Mouse (Mus musculus): ENCODE measurements around the gene Rps8. TPM values are rescaled to one million over a fixed set of nuclear protein-coding genes. Genes with fewer than 3 reads are reported as not detected.

The Rps8 gene
- total RNA-seq, 1 experiment from 2014 or later: 1,008 TPM

DNA sequence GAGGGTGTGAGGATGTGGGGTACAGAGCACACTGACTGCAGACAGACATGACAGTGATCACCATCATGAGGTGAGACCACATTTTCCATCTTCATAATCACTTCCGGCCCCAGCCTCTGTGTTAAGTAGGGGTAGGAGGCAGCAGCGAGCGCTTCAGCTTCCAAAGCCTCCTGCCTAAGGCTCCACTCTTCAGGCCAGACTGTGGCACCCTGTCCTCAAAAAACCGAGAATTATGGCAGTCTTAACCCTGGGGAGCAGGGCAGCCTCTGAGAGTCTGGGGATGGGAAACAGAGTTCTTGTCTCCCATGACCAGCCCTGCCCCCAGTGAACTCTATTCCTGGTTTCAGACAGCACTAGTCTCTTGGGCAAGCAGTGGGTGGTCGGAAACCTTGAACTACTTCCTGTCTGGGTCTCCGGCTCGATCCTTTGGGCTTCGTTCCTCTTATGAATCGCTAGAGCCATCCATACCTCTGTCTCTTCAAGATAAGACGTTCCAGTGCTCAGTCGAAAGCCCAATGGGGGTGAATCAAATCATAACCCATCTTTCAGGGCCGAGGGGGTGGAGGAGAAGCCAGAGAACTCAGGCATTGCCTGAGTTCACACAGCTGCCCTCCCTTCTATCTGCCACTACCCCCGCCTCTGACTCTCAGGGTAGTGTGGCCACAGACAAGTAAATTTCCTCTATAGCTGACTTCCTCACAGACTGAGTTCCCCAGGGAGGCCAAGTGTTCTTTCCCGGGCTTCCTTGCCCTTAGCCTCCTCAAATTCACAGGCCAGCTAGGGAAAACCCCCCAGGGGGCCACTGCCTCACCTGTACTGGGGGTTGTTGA, 31.3 kb downstream of the Rps8 start:
- no peak for DNase-seq

DNA sequence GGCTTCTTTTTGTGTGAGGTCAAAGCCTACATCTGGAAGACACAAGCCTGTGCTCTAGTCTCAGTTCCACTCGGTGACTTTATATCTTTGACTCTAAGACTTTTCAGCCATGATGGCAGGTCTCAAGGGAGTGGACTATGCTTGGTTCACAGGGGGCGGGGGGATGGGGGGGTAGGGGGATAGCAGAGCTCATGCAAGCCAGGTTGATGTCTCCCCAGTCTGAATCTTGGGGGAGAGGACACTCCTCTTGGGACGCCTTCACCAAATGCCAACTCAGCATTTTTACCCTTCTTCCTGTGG, 31.9 kb downstream of the Rps8 start:
- no peak for DNase-seq

DNA sequence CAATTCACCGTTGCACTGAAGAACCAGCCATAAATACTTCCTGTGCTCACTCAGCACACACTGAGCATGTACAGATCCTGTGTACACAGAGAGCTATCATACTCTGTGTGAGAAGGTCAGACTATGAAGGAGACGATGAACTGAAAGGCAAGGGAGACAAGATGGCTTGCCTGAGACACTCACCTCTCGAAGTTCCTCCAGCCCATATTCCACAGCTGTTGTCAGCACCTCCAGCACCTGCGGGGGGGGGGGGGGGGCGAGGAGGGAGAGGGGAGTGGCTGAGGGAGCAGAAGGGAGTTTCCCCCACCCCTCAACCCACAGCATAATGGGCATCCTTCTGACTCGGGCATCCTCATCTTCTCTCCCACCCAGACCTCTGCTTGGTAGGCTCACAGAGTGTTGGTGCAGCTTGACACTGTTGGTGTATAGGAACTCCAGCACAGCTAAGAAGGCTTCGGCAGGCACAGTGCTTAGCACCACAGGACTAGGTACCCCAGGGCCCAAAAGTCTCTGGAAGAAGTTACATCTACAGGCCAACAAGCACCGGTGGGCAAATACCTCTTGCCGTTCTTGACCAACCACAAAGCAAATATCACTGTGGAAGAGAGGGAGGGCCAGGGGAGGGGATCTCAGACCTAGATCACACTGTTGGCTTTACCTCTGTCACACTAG, 32.4 kb downstream of the Rps8 start:
- DNase-seq: no peak

DNA sequence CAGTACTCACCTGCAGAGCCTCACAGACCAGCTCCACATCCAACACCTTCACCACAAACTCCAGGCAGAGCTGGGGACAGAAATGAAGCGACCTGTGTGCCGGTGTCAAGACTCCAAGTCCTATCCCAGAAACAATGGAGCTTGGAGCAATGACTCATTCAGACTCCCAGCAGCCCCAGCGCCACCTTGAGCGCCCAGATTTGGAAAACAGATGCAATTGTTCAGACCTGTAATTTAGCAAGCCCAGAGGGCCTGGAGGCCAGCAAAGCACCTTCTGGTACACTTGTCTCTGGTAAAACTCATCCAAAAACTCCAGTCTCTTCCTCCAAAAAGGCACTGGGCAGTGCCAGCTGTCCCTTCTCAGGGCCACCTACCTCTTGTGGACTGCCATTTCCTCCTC, 33.8 kb downstream of the Rps8 start:
- no peak for DNase-seq

DNA sequence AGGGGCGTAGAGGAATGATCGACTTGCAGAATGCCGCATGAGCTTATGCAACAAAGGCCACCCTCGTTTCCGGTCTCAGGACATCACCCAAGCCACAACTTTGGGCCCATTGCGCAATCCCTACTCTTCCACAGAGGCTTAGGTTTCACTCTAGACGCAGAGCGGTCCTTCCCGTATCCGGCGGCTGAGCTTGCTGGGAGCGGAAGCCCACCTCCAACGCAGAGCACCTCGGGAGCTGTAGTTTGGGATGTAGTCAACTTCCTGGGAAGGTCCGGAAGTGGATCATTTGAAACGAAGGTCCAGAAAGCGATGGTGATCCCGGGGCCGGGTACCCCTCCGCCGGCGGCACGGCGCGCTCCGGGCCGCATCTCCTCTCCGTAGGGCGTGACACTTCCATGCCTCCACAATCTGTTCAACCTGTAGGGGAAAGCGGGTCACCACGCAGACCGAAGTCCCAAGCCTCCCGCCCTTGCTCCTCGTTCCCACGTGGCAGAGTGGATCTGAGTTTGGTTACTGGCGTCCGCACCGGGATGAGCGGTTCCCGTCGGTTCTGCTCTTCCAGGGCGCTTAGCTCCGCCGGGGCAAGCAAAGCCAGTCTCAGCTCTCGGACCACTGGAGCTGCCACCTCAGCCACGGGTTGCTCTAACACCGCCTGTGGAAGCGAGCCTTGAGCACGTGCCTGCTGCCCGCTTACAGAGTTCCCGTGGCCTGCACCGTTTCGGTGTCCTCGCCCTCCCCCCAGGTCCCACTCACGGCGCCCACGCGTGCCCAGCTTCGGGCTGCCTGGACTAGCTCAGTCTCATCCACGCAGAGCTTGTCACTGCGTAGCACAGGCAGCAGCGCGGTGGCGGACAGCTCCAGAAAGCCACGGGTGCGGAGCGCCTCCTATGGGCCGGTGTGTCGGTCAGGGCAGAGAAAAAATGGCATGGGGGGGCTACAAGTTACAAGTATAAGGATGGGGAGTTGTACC, 35.3 kb downstream of the Rps8 start:
- peak; percentile 88 for DNase-seq

DNA sequence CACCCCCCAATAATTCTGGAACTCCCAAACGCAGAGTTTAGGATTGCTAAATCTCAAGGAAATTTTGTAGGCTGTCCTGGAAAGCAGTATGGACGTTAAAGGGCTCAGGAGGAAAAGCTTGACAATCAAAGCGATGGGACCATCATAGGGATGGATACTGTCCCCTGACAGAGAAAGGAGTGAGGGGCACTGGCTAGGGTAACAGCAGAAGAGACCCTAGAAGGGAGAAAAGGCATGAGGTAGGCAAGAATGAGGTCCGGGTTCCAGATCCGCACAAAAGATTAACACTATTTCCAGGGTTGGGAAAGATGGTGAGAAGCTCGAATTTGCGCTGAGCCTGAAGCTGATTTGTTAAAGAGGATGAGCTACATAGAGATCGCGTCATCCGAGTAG, 36.0 kb downstream of the Rps8 start:
- no peak for DNase-seq

DNA sequence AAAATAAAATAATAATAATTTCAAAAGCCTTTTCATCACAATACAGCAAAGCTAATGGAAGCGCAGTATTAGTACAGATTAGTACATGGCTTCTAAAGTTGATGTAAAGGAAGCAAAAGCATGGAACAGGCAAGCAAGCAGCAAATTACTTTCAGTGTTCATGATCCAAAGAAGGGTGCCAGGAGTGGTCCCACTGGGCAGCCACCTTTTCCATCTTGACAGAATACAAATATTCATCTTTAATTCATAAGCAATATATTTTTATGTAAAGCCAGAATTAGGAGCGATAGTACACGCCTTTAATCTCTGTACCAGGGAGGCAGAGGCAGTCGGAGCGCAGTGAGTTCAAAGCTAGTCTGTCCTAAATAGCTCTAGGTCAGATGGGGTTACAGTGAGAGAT, 36.4 kb downstream of the Rps8 start:
- DNase-seq: no peak

DNA sequence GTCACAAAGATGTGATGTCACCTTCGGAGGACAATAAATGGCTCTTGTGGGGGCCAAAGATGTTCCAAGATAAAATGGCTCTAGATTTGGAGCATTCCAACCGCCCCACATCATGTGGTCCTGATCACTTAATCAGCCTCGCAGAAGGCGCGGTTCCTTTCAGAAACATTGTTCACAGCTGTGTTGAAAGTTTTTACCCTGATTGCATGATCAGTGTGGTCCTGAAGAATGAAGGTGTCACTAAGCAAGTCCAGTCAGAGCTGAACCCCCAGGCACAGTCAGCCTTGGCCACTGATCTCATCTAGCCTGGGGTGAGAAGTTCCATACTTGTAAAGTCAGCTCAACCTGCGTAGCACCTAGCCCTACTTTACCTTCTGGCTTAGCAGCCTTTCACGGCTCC, 38.1 kb downstream of the Rps8 start:
- DNase-seq: no peak

DNA sequence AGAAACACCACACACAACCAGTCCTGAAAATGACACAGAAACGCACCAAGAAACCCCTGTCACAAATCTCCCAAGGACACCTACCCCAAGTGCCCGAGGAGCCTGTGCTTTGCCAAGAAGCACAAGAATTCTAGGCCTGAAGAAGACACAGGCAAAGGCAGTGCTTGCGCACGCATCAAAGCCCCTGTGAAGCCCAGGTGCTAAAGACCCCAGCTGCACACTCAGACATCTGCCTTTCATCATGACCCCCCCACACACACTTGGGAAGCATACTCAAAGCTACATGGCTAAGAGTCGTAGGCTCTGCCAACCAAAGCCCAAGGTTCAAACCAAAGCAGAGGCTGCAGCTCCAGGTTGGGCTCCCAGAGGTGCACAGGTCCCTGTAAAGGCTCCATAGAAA, 40.5 kb downstream of the Rps8 start:
- DNase-seq: no peak

DNA sequence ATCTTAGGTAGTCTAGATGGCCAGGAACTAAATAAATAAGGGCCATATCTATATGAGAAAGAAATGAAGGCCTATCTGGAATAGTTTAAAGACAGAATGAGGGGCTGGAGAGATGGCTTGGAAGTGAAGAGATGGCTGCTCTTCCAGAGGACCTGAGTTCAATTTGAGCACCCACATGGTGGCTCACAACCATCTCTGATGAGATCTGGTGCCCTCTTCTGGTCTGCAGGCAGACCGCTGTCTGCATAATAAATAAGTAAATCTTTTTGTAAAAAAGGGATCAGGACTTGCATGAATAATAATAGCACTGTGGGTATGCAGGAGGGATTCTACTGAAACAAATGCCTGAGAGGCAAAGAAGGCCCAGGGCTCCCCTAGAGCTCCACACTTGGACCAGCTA, 42.8 kb downstream of the Rps8 start:
- no peak for DNase-seq

DNA sequence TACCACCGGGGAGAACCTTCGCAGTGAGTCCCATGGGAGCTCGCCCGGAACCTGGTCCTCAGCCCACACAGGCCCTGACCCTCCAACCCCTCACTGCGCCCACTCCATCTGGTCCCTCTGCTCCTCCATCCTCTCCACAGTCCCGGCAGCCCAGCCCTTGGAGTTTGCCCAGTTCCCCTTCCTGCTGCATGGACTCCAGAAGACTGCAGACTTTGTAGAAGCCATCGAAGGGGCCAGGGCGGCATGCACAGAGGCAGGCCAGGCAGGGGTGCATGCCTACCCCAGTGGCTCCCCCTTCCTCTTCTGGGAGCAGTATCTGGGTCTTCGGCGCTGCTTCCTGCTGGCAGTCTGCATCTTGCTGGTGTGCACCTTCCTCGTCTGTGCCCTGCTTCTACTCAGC, 45.1 kb downstream of the Rps8 start:
- no peak for DNase-seq

DNA sequence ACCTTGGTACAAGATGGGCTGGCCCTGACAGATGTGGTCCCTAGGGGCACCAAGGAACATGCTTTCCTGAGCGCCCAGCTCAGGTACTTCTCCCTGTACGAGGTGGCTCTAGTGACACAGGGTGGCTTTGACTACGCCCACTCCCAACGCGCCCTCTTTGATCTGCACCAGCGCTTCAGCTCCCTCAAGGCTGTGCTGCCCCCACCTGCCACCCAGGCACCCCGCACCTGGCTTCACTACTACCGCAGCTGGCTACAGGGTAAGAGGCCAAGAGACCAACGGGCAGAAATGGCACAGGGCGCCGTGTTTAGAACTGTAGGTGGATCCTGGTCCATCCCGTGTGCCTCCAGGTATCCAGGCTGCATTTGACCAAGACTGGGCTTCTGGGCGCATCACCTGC, 45.8 kb downstream of the Rps8 start:
- no peak for DNase-seq

DNA sequence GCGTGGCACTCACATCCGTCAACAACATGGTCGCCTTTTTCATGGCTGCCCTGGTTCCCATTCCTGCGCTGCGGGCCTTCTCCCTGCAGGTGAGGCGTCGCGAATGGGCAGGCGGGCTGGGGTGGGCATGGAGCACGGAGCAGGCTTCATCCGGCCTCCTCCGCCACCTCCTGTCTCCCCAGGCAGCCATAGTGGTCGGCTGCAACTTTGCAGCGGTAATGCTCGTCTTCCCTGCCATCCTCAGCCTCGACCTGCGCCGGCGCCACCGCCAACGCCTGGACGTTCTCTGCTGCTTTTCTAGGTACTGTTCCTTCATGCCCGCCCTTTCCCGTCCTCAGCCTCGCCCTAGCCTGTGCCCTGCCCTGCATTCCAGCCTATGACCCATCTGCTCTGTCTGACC, 46.7 kb downstream of the Rps8 start:
- DNase-seq: no peak

DNA sequence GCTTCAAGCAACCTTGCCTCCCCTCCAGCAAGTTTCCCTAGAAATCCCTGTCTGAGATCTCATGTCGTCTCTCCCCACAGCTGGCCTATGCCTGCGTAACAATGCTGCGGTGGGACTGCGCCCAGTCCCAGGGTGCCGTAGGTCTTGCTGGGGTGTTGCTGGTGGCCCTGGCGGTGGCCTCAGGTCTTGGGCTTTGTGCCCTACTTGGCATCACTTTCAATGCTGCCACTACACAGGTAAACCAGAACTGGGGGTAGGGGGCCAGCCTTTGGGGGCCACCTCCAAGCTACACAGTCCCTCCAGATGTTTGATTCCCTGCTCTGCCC, 47.6 kb downstream of the Rps8 start:
- DNase-seq: no peak

DNA sequence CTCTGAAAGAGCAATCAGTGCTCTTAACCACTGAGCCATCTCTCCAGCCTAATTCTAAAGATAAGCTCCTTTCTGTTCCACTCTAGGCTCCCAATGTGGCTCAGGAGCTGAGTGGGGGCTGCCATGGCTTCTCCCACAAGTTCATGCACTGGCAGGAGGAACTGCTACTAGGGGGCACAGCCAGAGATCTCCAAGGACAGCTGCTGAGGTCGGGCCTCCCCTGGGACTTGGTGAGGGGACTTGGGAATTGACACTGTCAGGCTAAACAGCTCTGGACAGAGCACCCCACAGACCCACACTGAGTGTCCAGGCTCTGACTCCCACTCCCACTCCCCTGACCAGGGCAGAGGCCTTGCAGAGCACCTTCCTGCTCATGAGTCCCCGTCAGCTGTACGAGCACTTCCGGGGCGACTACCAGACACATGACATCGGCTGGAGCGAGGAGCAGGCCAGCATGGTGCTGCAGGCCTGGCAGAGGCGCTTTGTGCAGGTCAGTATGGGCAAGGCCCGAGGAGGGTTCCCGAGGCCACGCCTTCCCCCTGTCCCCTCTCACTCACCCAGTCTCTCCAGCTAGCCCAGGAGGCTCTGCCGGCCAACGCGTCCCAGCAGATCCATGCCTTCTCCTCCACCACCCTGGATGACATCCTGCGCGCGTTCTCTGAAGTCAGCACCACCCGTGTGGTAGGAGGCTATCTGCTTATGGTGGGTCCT, 48.1 kb downstream of the Rps8 start:
- DNase-seq: no peak

DNA sequence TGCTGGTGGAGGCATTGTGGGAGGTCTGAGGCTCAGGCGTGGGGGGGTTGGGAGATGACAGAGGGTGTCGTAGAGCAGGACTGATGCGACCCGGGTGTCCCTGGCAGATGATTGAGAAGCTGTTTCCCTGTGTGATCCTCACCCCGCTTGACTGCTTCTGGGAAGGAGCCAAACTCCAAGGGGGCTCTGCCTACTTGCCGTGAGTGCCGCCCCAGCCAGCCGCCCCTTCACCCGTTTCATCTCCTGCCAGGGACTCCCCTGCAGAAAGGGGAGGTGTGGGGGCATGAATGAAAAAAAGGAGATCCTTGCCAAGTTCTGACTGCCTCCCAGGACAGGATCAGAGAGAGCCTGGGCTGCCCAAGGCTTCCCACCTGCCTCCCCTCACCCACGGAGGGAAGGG, 50.9 kb downstream of the Rps8 start:
- no peak for DNase-seq

DNA sequence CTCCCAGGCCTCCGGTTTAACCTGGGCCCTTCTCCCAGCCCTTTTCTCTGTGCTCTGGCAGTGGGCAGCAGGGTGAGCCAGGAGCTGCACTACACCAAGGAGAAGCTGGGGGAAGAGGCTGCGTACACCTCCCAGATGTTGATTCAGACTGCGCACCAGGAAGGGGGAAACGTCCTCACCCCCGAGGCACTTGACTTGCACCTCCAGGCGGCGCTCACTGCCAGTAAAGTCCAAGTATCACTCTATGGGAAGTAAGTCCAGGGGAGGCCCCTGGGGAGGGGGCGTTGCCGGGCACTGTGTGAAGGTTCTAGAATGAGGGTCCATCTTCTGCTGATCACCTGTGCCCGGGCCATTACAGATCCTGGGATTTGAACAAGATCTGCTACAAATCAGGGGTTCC, 51.4 kb downstream of the Rps8 start:
- DNase-seq: no peak

Small RNA genes lying within 50 kb of the gene (microRNA-seq; reads per million reads assigned to microRNA genes)
- 0 reads per million in 2 experiments for gene Gm22398

Other genes with a start within 250 kb of the Rps8 start
- 98.3 and 127 TPM in 2 replicates for gene Urod, start 161.8 kb downstream of the Rps8 start, total RNA-seq (2021)
- gene Hectd3, start 160.9 kb downstream of the Rps8 start, total RNA-seq (2021): 31.7 and 33.5 TPM in 2 replicates
- 33.3 and 34.4 TPM in 2 replicates for gene Eif2b3, start 136.8 kb downstream of the Rps8 start, total RNA-seq (2021)
- 5.3 and 9.8 TPM in 2 replicates for gene Ptch2, start 60.2 kb downstream of the Rps8 start, total RNA-seq (2021)
- gene Btbd19, start 30.5 kb downstream of the Rps8 start, total RNA-seq (2021): 8.3 and 9.4 TPM in 2 replicates
- not detected in 2 replicates for gene Tctex1d4, start 29.4 kb downstream of the Rps8 start, total RNA-seq (2021)
- gene Plk3, start 22.3 kb downstream of the Rps8 start, total RNA-seq (2021): 4.6 and 5.2 TPM in 2 replicates
- gene Kif2c, start 26.4 kb upstream of the Rps8 start, total RNA-seq (2021): 2.8 and 4.7 TPM in 2 replicates
- 86.4 and 94.3 TPM in 2 replicates for gene Tmem53, start 95.7 kb upstream of the Rps8 start, total RNA-seq (2021)
- gene Armh1, start 95.9 kb upstream of the Rps8 start, total RNA-seq (2021): 4.8 and 4.9 TPM in 2 replicates

Data from adrenal gland, postnatal 25 days (tissue).